Mouse (Mus musculus) frontal cortex, adult 2 months (tissue): ENCODE results near the gene Arhgef40. TPM values are rescaled to one million over a fixed set of nuclear protein-coding genes. Genes with fewer than 3 reads are reported as not detected.
"Not testable (repeated sequence)": the region's sequence is repeated elsewhere in the genome, so short reads cannot be mapped to it uniquely, and the experiment has no call there.

Source experiments
- DNase-seq, 2 experiments: peaks; one replicate each; pipeline ENCODE4 v3.0.0; 2022; ENCODE audit warnings: low spot score in 1 of 2; ENCODE audit errors: extremely low spot score in 1 of 2
- polyA plus RNA-seq: library from polyadenylated mRNA; depleted of rRNA; stranded (reverse); fragments of >200 nt; gene quantifications from 2 replicates; pipeline ENCODE4 v1.2.3, GENCODE M21; 2012

Gene Arhgef40
- polyA plus RNA-seq, 1 experiment = 39.7 TPM

DNA sequence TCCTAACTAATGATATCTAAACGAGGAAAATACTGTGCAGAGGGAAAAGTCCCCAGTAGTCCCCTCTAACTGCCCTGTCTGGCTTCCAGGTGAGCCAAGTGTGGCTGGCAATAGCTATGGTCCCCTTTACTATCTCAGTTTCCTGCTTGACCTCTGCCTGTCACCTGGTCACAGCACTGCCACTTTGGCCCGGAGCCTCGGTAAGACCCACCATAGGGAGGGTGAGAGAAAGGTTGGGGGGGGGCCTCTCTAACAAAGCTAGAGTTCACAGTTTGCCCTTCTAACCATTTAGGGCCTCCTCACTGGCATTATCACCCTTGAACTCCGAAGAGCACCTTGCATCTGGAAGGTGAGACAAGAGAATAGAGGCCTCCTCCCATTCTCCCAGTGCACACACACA lies 33.1 kb downstream of the Arhgef40 start:
- DNase-seq = no peak

DNA sequence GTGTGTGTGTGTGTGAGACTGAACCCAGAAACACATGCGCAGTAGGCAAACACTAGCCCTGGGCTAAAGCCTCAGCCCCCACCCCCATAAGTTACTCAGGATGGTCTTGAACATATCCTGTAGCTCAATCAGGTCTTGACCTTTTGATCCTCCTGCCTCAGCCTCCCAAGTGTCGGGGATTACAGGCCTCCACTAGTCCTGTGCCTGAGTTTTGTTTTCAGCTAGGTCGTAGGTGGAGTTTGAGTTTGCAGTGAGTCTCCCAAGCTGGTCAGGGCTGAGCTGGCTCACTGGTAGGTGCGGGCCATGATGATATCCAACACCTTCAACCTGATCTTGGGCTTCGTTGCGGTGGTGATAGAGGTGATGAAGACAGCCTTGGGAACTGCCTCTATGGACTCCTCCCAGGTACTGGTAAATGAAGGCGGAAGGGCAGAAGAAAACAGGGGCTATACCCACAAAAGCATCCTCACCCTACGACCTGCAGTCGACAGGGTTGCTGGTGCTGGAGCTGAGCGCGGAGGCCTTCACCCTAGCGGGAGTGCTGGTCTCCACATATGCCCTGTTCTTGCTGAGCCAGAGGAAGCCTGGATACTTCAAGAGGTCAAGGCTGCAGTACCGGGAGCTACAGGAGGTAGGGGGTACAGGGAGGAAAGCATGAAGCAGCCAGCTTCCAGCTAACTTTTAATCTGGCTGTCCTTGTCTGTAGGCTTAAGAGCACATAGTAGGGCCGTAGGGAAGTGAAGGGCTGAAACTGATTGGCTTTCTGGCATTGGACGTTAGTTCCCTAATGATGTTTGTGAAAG lies 33.9 kb downstream of the Arhgef40 start:
- no peak for DNase-seq

- DNase-seq = no peak
These were observed 34.6 kb downstream of the Arhgef40 start for GRCm38 (mm10) chr14:52019051-52019589.

- DNase-seq = peak; percentile 97 to 98
These were observed 35.2 kb downstream of the Arhgef40 start for GRCm38 (mm10) chr14:52019590-52020340.

DNA sequence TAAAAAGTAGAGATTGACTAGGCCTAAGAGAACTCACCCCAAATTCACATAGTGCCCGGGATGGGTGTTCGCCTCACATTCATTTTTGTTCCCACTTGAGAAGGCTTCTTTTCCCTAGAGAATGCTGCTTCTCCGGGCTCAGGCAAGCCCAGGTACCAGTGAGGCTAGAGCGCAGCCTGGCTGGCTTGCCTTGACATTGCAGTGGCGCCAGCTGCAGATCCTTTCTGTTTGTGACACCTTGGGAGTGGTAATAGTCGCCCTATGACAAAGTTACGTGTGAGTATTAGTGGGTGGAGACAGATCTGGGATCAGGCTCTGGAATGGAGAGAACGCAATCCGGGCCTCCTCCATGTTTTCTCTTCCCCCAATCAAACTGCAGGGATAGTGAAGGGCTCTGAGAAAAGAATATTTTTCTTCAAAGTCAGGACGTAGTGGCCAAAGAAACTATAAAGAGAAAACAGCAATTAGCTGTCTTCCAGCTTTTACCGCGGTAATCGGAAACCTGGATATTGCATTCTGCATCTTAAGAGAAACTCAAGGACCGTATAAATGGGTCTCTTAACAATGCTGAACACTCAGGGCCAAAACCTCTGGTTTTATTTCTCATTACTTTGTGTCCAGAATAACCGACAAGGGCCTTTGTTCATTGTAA lies 36.1 kb downstream of the Arhgef40 start, which contains the start of gene Zfp219:
Zfp219 (minus strand) TSS at position 248 of the 652 bp plus-strand sequence.
- peak; percentile 74 to 82 for DNase-seq

GRCm38 (mm10) chr14:52021138-52021529 lies 36.6 kb downstream of the Arhgef40 start:
- DNase-seq = no peak

DNA sequence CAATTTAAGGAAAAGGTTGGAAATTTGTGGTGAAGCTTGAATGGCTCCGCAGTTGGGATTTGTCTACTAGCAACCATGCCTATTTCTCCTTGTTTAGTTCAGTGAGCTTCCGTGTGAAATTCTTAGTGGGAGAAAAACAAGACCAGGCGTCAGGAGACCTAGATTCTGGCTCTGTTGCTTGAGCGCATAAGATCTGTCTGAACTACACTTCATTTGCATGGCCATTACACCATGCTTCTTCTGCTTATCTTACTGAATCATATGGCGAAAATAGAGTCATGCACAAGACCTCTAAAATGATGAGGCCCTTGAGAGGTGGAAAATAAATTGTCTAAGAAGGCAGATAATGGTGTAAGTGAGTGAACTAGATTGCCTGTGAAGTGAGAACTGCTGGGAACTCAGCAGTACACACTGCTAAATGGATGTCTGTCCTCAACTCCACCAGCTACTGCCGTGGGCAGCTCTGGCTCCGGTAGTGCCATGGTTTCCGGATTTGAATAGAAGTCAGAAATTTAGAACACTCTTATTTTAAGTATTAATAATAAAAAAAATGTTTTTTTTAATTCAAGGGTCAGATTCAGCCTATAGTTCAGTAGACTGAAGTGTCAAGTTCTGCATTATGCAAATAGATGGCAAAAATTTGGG lies 37.2 kb downstream of the Arhgef40 start:
- DNase-seq = no peak

GRCm38 (mm10) chr14:52022244-52022708 lies 37.8 kb downstream of the Arhgef40 start:
- no peak for DNase-seq

GRCm38 (mm10) chr14:52022709-52023459 lies 38.4 kb downstream of the Arhgef40 start:
- peak; percentile 71 to 88 for DNase-seq

- DNase-seq = no peak
These were observed 39.6 kb downstream of the Arhgef40 start for GRCm38 (mm10) chr14:52024133-52024532.

DNA sequence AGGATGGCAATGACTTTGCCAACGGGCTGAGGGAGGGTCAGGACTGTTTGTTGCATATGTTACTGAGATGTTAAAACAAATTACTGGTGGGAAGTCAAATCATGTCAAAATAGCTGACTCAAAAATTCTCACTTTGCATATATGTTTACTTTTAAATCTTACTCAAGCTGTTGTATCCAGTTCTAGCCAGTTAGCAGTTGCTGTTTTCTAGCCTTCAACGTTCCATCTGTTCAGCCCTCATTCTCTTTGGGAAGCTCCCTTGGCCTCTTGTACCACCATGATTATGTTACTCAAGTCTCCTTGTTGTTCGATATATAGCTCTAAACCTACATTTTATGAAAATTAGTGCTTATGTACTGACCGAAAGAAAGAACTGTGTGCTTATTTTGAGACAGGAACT lies 41.8 kb downstream of the Arhgef40 start:
- DNase-seq = no peak

DNA sequence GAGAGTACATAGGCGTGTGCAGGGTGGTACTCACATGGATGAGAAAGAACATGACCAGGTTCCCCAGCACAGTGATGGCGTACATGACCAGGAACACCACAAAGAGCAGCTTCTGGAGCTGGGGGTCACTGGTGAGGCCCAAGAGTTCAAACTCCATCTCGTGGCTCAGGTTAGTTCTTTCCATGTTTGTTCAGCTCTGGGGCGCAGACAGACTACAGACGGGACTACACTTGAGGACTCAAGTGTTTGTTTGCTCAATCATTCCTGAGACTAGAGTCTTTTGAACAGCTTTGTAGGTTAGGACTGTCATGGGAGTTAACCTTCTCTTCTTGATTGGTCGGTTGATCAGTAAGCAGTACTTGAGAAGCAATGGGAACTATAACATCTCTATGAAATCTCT lies 51.4 kb downstream of the Arhgef40 start:
- no peak for DNase-seq

DNA sequence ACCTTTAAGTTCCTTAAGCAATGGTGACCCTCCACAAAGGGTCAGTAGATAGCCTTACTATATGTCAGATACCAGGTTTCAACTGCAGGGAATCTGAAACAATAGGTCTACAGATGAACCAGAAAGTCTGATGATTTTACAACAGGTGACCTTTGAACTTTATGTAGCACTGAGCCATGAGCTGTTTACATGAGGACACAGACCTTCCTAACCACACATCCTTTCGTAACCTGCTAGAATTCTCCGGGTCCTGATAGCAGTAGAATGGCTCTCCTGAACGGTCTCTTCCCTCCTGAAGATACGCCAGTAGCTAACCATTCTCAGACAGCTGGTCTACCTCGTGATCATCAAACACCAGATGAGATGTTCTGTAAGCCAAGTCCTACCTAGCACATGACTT lies 54.8 kb downstream of the Arhgef40 start:
- no peak for DNase-seq

- not testable (repeated sequence) for DNase-seq
These were observed 57.8 kb downstream of the Arhgef40 start, which contains the start of gene Olfr221 for GRCm38 (mm10) chr14:52042359-52042758. Gene Olfr221 (minus strand): TSS chr14:52042459.

DNA sequence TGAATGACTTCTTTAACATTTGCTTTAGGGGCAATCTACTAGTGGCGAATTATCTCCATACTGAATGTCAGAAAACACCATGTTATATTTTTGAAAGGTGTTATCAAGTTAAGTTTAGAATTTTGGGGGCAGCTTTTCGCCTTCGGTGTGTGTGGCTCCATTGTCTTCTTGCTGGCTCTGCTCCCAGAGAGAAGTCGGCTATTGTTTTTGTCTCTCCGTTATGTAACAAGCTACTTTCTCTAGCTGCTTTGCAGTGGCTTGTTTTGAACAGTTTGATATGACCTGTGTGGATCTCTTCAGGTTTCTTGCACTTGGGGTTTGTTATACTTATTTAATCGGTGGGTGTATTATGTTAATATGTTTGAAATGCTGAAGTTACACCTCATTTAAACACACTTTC lies 58.9 kb downstream of the Arhgef40 start:
- DNase-seq = peak in 1 of 2 experiments; percentile 33

DNA sequence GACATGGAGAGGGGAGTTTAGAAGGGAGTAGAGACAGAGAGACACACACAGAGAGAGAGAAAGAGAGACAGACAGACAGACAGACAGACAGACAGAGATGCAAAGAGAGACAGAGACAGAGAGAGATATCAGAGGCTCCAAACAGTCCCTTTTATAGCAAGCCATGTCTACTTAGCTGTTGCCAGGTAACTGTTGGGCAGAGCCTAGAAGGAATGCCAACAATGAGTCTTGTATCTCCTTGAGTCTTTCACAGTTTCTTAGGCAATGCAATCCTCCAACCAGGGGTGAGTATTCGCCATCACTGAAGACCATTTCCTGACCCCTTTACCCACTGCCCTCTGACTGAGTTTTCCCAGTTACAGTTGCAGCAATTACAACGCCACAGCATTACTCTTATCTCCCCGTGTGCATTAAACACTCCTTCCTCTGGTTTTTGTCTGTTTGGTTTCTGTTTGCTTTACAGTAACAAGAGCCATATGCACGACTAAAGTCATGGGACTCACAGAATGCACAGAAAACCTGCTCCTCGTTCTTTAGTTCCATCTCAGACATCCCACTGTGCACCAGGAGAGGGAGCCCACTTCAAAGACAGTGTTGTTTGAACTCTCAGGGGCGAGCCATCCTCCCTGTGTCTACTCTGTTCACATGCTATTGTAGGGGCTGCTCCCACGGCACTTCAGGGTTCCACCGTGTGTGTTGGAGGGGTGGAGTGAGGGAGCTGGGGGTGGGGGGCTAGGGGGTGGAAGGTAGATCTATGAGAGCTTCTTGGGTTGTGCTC lies 60.6 kb downstream of the Arhgef40 start:
- peak in 1 of 2 experiments; percentile 42 for DNase-seq

DNA sequence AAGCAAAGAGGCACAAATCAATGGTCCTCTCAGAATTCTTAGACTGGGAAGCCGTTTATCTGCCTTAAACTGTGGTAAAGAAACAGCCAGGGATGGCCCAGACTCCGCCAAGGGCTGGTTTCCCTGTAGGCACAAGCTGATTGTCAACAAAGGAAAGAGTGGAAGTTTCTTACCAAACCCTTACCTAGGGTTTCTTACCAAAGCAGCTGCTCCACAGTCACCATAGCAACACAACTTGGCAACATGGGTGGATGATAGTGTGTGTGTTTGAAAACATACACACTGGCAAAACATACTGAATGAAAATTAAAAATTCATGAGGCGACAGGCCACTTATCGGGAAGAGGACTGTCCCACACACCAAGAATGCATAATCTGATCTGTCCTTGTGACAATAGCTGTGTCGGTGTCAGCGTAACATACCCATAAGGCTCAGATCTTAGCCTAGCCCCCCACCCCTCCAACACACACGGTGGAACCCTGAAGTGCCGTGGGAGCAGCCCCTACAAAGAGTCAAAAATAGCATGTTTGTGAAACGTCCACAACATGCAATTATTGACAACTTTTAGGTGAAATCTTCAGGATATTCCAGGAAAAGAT lies 61.5 kb downstream of the Arhgef40 start:
- no peak for DNase-seq

DNA sequence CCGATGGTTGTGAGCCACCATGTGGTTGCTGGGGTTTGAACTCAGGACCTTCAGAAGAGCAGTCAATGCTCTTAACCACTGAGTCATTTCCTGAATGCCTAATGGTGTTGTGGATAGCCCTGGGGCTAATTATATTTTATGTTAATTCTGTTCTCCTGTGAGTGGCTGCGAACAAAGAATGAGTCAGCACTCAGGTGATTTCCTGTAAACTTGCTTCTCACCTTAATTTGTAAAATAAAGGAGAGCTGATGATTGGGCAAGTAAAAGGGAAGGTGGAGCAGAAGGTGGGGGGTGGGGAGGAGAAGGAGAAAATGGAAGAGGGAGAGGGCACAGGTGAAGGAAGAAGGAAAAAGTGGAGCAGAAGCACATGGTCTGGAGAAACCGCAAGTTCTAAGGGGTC lies 68.2 kb downstream of the Arhgef40 start:
- DNase-seq = not testable (repeated sequence)
